Mouse (Mus musculus) hindbrain, embryonic 13.5 days (tissue): ENCODE results near the gene Erc2. TPM values are rescaled to one million over a fixed set of nuclear protein-coding genes. Genes with fewer than 3 reads are reported as not detected.

Experiments
- ATAC-seq: fragments of 200-750 bp; cut with Nextera tagmentation; 2 replicates; pipeline ENCODE4 v1.8.0; 2017; ENCODE audit warnings: moderate TSS enrichment; ENCODE audit not compliant: low FRiP score
- H3K27ac ChIP-seq: fragments of 300-500 bp; sonication (generic); 2 replicates; pipeline ENCODE4 v1.5.1; 2015; ENCODE audit warnings: inconsistent platforms, mild to moderate bottlenecking, moderate library complexity
- H3K27me3 ChIP-seq: fragments of 300-500 bp; sonication (generic); 2 replicates; pipeline ENCODE4 v1.6.1; 2015; ENCODE audit warnings: mild to moderate bottlenecking, inconsistent platforms
- H3K36me3 ChIP-seq: fragments of 300-500 bp; sonication (generic); 2 replicates; pipeline ENCODE4 v1.6.1; 2015; ENCODE audit warnings: mild to moderate bottlenecking, inconsistent platforms
- H3K4me1 ChIP-seq: fragments of 300-500 bp; sonication (generic); replicated peaks from 2 replicates; pipeline ENCODE4 v1.6.1; 2015; ENCODE audit warnings: inconsistent platforms
- H3K4me2 ChIP-seq: fragments of 300-500 bp; sonication (generic); 2 replicates; pipeline ENCODE4 v1.6.1; 2015; ENCODE audit warnings: inconsistent platforms, mild to moderate bottlenecking, moderate library complexity
- H3K4me3 ChIP-seq: fragments of 300-500 bp; sonication (generic); 2 replicates; pipeline ENCODE4 v1.5.1; 2015; ENCODE audit warnings: mild to moderate bottlenecking, inconsistent platforms
- H3K9ac ChIP-seq: fragments of 300-500 bp; sonication (generic); 2 replicates; pipeline ENCODE4 v1.6.1; 2015; ENCODE audit warnings: mild to moderate bottlenecking, inconsistent platforms
- H3K9me3 ChIP-seq: fragments of 300-500 bp; sonication (generic); 2 replicates; pipeline ENCODE4 v1.6.1; 2016; ENCODE audit warnings: inconsistent platforms
- WGBS: fragments of 180-500 bp; shearing (Covaris S2); methylation state at CpG from one replicate; pipeline ENCODE4 v1.1.7; 2015; 5-methylcytosine and 5-hydroxymethylcytosine counted together
- polyA plus RNA-seq: library from polyadenylated mRNA; unstranded; fragments of >200 nt; fragmentation: Nextera tagmentation; extraction: Ambion mirVana; gene quantifications from 2 replicates; pipeline ENCODE4 v1.2.1, GENCODE M21; 2015

The Erc2 gene
- polyA plus RNA-seq, 1 experiment from 2014 or later, result 79.8 TPM

GRCm38 (mm10) chr14:27987422-27987821 lies 365.2 kb downstream of the Erc2 start:
- no peak overlapping the region for H3K9ac ChIP-seq
- H3K4me3 ChIP-seq, result no peak overlapping the region
- no peak overlapping the region for H3K4me2 ChIP-seq
- no peak overlapping the region for H3K27ac ChIP-seq
- WGBS, result 84% methylated on average over 1 of the region's 1 CpGs
- no peaks in the 10 kb centered on the region for H3K27me3 ChIP-seq
- no peak for ATAC-seq
- H3K9me3 ChIP-seq, result no peaks in the 10 kb centered on the region
- no peaks in the 10 kb centered on the region for H3K36me3 ChIP-seq
- peaks cover 11% of the 10 kb centered on the region; the same call in 1 of the 2 replicates for H3K4me1 ChIP-seq

- Histone ChIP-seq H3K27me3 (no peaks in the 10 kb centered on the region), H3K4me2 (no peak overlapping the region), H3K9me3 (no peaks in the 10 kb centered on the region), H3K36me3 (no peaks in the 10 kb centered on the region), H3K9ac (no peak overlapping the region), H3K27ac (no peak overlapping the region), H3K4me3 (no peak overlapping the region), H3K4me1 (no peaks in the 10 kb centered on the region)
- 59% methylated on average over 3 of the region's 3 CpGs for WGBS
- no peak for ATAC-seq
These were observed 376.3 kb downstream of the Erc2 start for GRCm38 (mm10) chr14:27998551-27998950.

DNA sequence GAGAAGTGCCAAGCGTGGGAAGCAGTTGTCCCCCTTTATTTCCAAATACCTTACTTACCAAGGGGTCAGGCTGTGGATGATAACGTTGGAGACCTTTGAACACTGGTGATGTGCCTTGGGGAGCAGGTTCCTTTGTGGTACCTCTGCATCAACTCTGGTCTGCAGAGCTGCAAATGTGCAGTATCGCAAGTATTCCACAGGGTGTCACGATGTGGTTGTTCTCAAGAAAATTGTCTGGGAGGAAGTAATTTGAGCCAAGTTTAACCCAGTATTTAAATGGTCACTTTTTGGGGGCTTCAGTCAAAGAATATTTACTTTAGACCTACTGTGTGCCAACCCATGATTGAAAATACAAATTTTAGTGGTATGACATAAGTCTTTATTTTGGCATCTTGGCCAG lies 381.8 kb downstream of the Erc2 start:
- ATAC-seq, result no peak
- H3K9me3 ChIP-seq, result no peaks in the 10 kb centered on the region
- no peak overlapping the region for H3K4me3 ChIP-seq
- no peak overlapping the region for H3K9ac ChIP-seq
- H3K4me1 ChIP-seq, result no peaks in the 10 kb centered on the region
- no peak overlapping the region for H3K4me2 ChIP-seq
- WGBS, result 58% methylated on average over 4 of the region's 4 CpGs
- H3K27ac ChIP-seq, result no peak overlapping the region
- no peaks in the 10 kb centered on the region for H3K27me3 ChIP-seq
- H3K36me3 ChIP-seq, result no peaks in the 10 kb centered on the region

- H3K36me3 ChIP-seq, result no peaks in the 10 kb centered on the region
- no peaks in the 10 kb centered on the region for H3K27me3 ChIP-seq
- ATAC-seq, result no peak
- H3K4me3 ChIP-seq, result no peak overlapping the region
- H3K9me3 ChIP-seq, result no peaks in the 10 kb centered on the region
- H3K4me1 ChIP-seq, result no peaks in the 10 kb centered on the region
- H3K27ac ChIP-seq, result no peak overlapping the region
- H3K4me2 ChIP-seq, result no peak overlapping the region
- no peak overlapping the region for H3K9ac ChIP-seq
- WGBS, result 88% methylated on average over 10 of the region's 10 CpGs
These were observed 388.5 kb downstream of the Erc2 start for GRCm38 (mm10) chr14:28010536-28011280.

DNA sequence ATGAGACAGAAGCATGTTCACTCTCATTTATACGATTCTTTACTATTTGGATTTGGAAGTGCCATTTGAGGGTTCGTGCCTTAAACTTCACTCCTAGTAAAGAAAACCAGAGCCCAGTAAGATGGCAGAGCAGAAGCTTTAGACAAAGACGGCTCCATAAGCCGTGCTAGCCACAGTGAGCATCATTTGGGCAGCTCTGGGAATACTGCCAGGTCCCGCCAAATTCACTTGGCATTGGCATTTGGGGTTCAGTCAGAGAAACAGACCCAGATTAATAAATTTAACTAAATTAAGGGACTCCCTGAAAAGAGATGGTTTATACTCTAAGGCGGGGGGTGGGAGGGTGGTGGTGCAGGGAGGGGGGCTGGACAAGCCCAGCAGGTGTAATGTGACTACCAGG lies 401.0 kb downstream of the Erc2 start:
- H3K9me3 ChIP-seq, result no peaks in the 10 kb centered on the region
- WGBS, result 67% methylated on average over 6 of the region's 6 CpGs
- H3K27ac ChIP-seq, result no peak overlapping the region
- H3K36me3 ChIP-seq, result peaks cover 2% of the 10 kb centered on the region; the same call in 1 of the 2 replicates
- no peak overlapping the region for H3K4me3 ChIP-seq
- no peak overlapping the region for H3K9ac ChIP-seq
- ATAC-seq, result no peak
- H3K4me1 ChIP-seq, result no peaks in the 10 kb centered on the region
- no peaks in the 10 kb centered on the region for H3K27me3 ChIP-seq
- no peak overlapping the region for H3K4me2 ChIP-seq

DNA sequence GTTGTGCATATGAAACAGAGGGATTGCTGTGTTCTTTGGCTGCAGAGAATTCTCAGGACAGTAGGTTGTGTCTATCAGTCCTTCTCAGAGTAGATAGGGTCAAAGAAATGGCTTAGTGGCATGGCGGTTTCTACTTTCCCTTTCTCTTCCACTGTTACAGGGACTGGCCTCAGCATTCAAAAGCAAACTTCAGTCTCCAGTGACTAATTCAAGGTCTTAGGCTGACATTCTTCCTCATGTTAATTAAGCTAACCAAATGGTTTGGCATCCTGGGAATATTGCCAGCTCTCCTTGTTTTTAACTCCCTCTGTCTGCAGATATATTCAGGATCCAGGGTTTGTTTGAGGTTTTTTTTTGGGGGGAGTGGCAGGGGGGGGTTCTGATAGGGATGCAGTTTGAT lies 408.6 kb downstream of the Erc2 start:
- Histone ChIP-seq H3K4me2 (no peak overlapping the region), H3K27ac (no peak overlapping the region), H3K4me3 (no peak overlapping the region), H3K27me3 (no peaks in the 10 kb centered on the region), H3K4me1 (no peaks in the 10 kb centered on the region), H3K36me3 (no peaks in the 10 kb centered on the region), H3K9ac (no peak overlapping the region), H3K9me3 (no peaks in the 10 kb centered on the region)
- ATAC-seq, result no peak
- 39% methylated on average over 1 of the region's 1 CpGs for WGBS

- Histone ChIP-seq H3K36me3 (no peaks in the 10 kb centered on the region), H3K9ac (no peak overlapping the region), H3K4me1 (no peaks in the 10 kb centered on the region), H3K9me3 (no peaks in the 10 kb centered on the region), H3K4me3 (no peak overlapping the region), H3K4me2 (no peak overlapping the region), H3K27ac (no peak overlapping the region), H3K27me3 (no peaks in the 10 kb centered on the region)
- 92% methylated on average over 2 of the region's 2 CpGs for WGBS
- no peak for ATAC-seq
These were observed 412.8 kb downstream of the Erc2 start for GRCm38 (mm10) chr14:28035013-28035412.

GRCm38 (mm10) chr14:28043095-28043494 lies 420.9 kb downstream of the Erc2 start:
- Histone ChIP-seq H3K27ac (peak overlapping the region; percentile 81), H3K36me3 (peaks cover 9% of the 10 kb centered on the region), H3K4me3 (no peak overlapping the region), H3K4me2 (no peak overlapping the region), H3K9me3 (no peaks in the 10 kb centered on the region), H3K4me1 (peaks cover 17% of the 10 kb centered on the region), H3K27me3 (no peaks in the 10 kb centered on the region), H3K9ac (no peak overlapping the region)
- no peak for ATAC-seq
- 51% methylated on average over 4 of the region's 4 CpGs for WGBS

- H3K4me3 ChIP-seq, result no peak overlapping the region
- H3K4me1 ChIP-seq, result peaks cover 5% of the 10 kb centered on the region
- no peaks in the 10 kb centered on the region for H3K9me3 ChIP-seq
- no peaks in the 10 kb centered on the region for H3K27me3 ChIP-seq
- ATAC-seq, result no peak
- H3K36me3 ChIP-seq, result peaks cover 5% of the 10 kb centered on the region; the same call in 1 of the 2 replicates
- H3K4me2 ChIP-seq, result no peak overlapping the region
- H3K9ac ChIP-seq, result no peak overlapping the region
- 81% methylated on average over 5 of the region's 5 CpGs for WGBS
- no peak overlapping the region for H3K27ac ChIP-seq
These were observed 429.4 kb downstream of the Erc2 start for GRCm38 (mm10) chr14:28051646-28052045.

- no peaks in the 10 kb centered on the region for H3K27me3 ChIP-seq
- H3K9ac ChIP-seq, result no peak overlapping the region
- peak overlapping the region; percentile 56 for H3K27ac ChIP-seq
- H3K9me3 ChIP-seq, result no peaks in the 10 kb centered on the region
- 34% methylated on average over 11 of the region's 11 CpGs for WGBS
- no peak overlapping the region for H3K4me2 ChIP-seq
- H3K4me3 ChIP-seq, result no peak overlapping the region
- ATAC-seq, result peak; percentile 54; the same call in 1 of the 2 replicates
- no peaks in the 10 kb centered on the region for H3K36me3 ChIP-seq
- peaks cover 14% of the 10 kb centered on the region for H3K4me1 ChIP-seq
These were observed 435.1 kb downstream of the Erc2 start for GRCm38 (mm10) chr14:28057159-28057884.

DNA sequence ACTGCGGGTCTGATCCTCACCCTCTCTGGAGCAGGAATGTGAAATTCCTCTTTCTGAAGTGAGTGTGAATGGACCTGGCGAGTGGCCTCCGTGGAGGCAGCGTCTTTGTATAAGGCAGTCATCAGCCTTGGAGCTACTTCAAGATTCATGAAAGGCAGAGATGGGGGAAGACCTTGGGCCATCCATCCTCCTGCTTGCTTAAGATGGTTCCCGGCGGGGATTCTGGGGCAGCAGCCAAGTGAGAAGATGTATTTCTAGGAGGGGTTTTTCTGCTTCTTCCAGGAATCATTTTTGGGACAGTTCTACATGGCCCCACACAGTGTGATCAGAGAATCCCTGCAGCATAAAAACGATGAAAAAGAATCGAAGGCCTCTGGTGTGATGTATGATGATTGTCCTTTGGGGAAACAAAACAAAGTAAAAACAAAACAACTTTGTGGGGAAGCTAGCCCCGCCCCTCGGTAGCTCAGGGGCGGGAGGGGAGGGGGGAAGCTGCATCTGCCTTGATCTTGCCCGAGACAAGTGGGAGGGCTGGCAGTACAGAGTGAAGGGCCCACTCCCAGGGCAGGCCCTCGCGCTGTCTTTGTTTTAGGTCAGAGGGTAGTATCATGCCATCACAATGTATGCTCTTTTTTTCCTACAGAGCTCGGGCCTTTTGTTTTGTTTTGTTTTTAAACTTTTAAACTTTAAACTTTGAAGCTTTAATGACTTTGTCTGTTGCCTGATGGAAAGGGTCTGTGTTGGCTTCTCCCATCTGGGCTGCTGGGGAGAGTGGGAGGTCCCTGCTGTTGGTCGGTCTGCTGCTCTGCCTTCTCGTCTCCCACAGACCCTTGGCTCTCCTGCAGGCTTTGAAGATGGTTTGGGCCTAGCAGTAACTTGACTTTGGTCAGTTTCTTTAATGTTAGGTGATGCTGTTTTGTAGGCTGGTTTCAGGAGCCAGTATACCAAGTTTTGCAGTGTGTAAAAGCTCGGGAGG lies 435.9 kb downstream of the Erc2 start:
- Histone ChIP-seq H3K4me1 (peaks cover 14% of the 10 kb centered on the region), H3K9ac (no peak overlapping the region), H3K27ac (peak overlapping the region; percentile 56), H3K4me2 (no peak overlapping the region), H3K4me3 (no peak overlapping the region), H3K36me3 (no peaks in the 10 kb centered on the region), H3K27me3 (no peaks in the 10 kb centered on the region), H3K9me3 (no peaks in the 10 kb centered on the region)
- WGBS, result 7% methylated on average over 18 of the region's 18 CpGs
- peak; percentile 90 for ATAC-seq

DNA sequence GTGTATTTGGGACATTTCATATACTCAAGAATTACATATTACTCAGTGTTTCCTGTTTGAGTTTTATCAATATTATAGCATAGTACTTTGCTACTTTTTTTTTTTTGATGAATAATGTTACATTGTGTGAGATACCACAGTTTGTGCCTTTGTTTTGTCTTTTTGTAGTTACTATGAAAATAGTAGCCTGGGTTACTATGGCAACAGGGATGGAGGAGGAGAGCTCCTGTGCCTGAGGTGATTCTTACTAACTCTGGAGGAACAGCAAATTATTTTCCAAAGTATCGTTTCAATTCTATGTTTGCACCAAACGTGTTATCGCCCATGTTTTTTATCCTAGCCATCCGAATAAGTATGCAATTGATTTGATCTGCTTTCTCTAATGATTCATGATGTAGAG lies 438.7 kb downstream of the Erc2 start:
- WGBS, result 74% methylated on average over 4 of the region's 4 CpGs
- Histone ChIP-seq H3K36me3 (no peaks in the 10 kb centered on the region), H3K9ac (no peak overlapping the region), H3K27me3 (no peaks in the 10 kb centered on the region), H3K4me2 (no peak overlapping the region), H3K9me3 (no peaks in the 10 kb centered on the region), H3K4me1 (peaks cover 14% of the 10 kb centered on the region), H3K4me3 (no peak overlapping the region), H3K27ac (no peak overlapping the region)
- ATAC-seq, result no peak
